Mouse (Mus musculus): ENCODE measurements at regions not wholly inside any gene's neighbourhood (a gene's known extent, or its start where the extent isn't known, plus 50 kb on each side); places are given as distances from the start of the nearest gene placed in this dataset.

- no peak for TF ChIP-seq CTCF (IDR thresholded peaks at IDR 0.05; ENCODE audit: borderline replicate concordance, extremely low read depth, insufficient read depth, insufficient read length)
- no peak for TF ChIP-seq POLR2A (IDR thresholded peaks at IDR 0.05; ENCODE audit: borderline replicate concordance, extremely low read depth, insufficient read depth, insufficient read length, poor library complexity, severe bottlenecking)
These were observed 226.4 kb upstream of the Tprg start for GRCm38 (mm10) chr16:25060266-25060665.
